8 mouse cellular contexts compared by ENCODE assay signal in genomic region chr4:46137629-46138286, GRCm38 (mm10). TPM values are rescaled to one million over a fixed set of nuclear protein-coding genes. Genes with fewer than 3 reads are reported as not detected.
DNase-seq lines count a peak whose midpoint lies in the region; ATAC-seq and TF ChIP-seq lines count a peak whose summit lies in the region.

No protein-coding gene starts in this region.

- H3K4me3 ChIP-seq in kidney, embryonic 16.5 days (ENCODE audit: low read length), result peak overlapping the region; percentile 96
- H3K4me3 ChIP-seq in forebrain, embryonic 16.5 days (replicated peaks; ENCODE audit: low read length), result peak overlapping the region; percentile 98
- peak overlapping the region; percentile 88 for H3K4me3 ChIP-seq in liver, embryonic 11.5 days (ENCODE audit: low read depth, low read length)
- H3K4me3 ChIP-seq in olfactory bulb, adult 2 months (ENCODE audit: insufficient read depth, low read depth, low read length), result peak overlapping the region; percentile 78

- no peak for TF ChIP-seq POLR2A in olfactory bulb, adult 2 months (IDR thresholded peaks at IDR 0.05; ENCODE audit: insufficient read depth, low read depth, low read length)

- H3K9me3 ChIP-seq in kidney, embryonic 16.5 days (ENCODE audit: low read length), result no peaks in the 10 kb centered on the region
- H3K9me3 ChIP-seq in forebrain, embryonic 16.5 days (ENCODE audit: control insufficient read depth, low read length), result no peaks in the 10 kb centered on the region
- no peaks in the 10 kb centered on the region for H3K9me3 ChIP-seq in liver, embryonic 11.5 days (ENCODE audit: control insufficient read depth, low read length)

- peak overlapping the region; percentile 100 for H3K27ac ChIP-seq in kidney, embryonic 16.5 days (ENCODE audit: low read length)
- peak overlapping the region; percentile 99 for H3K27ac ChIP-seq in forebrain, embryonic 16.5 days (ENCODE audit: low read length)
- peak overlapping the region; percentile 93 for H3K27ac ChIP-seq in liver, embryonic 11.5 days (ENCODE audit: low read depth, low read length)
- H3K27ac ChIP-seq in olfactory bulb, adult 2 months (ENCODE audit: insufficient read depth, low read depth, low read length), result peak overlapping the region; percentile 5; the same call in 1 of the 2 replicates

- peak overlapping the region; percentile 96 for H3K9ac ChIP-seq in kidney, embryonic 16.5 days (replicated peaks; ENCODE audit: low read length)
- peak overlapping the region; percentile 97 for H3K9ac ChIP-seq in forebrain, embryonic 16.5 days (replicated peaks; ENCODE audit: low read depth, low read length)
- peak overlapping the region; percentile 88 for H3K9ac ChIP-seq in liver, embryonic 11.5 days (ENCODE audit: low read depth, low read length)

- intact Hi-C loops in left cerebral cortex, postnatal 36 days (cut with DNase I), result loop anchor here (10.0 kb wide), 1 partner anchor 1113 kb away; no protein-coding TSS in a partner anchor

- peak overlapping the region; percentile 71 for H3K4me2 ChIP-seq in kidney, embryonic 16.5 days (replicated peaks; ENCODE audit: low read depth, low read length)
- H3K4me2 ChIP-seq in forebrain, embryonic 16.5 days (ENCODE audit: low read length), result peak overlapping the region; percentile 83
- peak overlapping the region; percentile 78 for H3K4me2 ChIP-seq in liver, embryonic 11.5 days

- in situ Hi-C loops in Patski (cut with MboI; ENCODE audit: low pct_unique_long_range_greater_than_20kb), result no loop called here

- H3K36me3 ChIP-seq in kidney, embryonic 16.5 days (ENCODE audit: insufficient read depth, low read length), result peaks cover 16% of the 10 kb centered on the region
- peaks cover 9% of the 10 kb centered on the region; the same call in 1 of the 2 replicates for H3K36me3 ChIP-seq in forebrain, embryonic 16.5 days (ENCODE audit: control insufficient read depth, insufficient read depth)
- peaks cover 14% of the 10 kb centered on the region; the same call in 1 of the 2 replicates for H3K36me3 ChIP-seq in liver, embryonic 11.5 days (ENCODE audit: control insufficient read depth, insufficient read depth, low read length)

- H3K4me1 ChIP-seq in kidney, embryonic 16.5 days (ENCODE audit: insufficient read depth, low read length), result peaks cover 28% of the 10 kb centered on the region
- peaks cover 25% of the 10 kb centered on the region for H3K4me1 ChIP-seq in forebrain, embryonic 16.5 days (replicated peaks; ENCODE audit: control insufficient read depth, insufficient read depth, low read length)
- H3K4me1 ChIP-seq in liver, embryonic 11.5 days (replicated peaks; ENCODE audit: control insufficient read depth, insufficient read depth, low read length), result peaks cover 17% of the 10 kb centered on the region
- H3K4me1 ChIP-seq in olfactory bulb, adult 2 months (ENCODE audit: control insufficient read depth, insufficient read depth, low read length), result peaks cover 4% of the 10 kb centered on the region

- ATAC-seq in kidney, embryonic 16.5 days (ENCODE audit: low FRiP score, low TSS enrichment), result peak; percentile 80
- ATAC-seq in Patski, result peak; percentile 25
- peak; percentile 72 for ATAC-seq in forebrain, embryonic 16.5 days
- peak; percentile 64 for ATAC-seq in liver, embryonic 11.5 days (replicated peaks; ENCODE audit: low FRiP score)

- CTCF ChIA-PET in Patski (lab: Charles Lee), result interaction anchor here (1.2 kb wide), 1 partner anchor 8 kb away, joined by 3 read pairs; no protein-coding TSS in a partner anchor

- no peak for DNase-seq in kidney, postnatal 25 days
- peak; percentile 13 for DNase-seq in Patski (ENCODE audit: low read depth, low spot score)
- DNase-seq in liver, embryonic 11.5 days (ENCODE audit: low spot score), result no peak
- DNase-seq in left cerebral cortex, postnatal 36 days (ENCODE audit: low spot score in 2 of 2), result no peak
- DNase-seq in cerebellum, postnatal 36 days, result no peak

- TF ChIP-seq CTCF in Patski (IDR thresholded peaks at IDR 0.05), result no peak
- TF ChIP-seq CTCF in olfactory bulb, adult 2 months (IDR thresholded peaks at IDR 0.05; ENCODE audit: insufficient read depth, low read depth, low read length), result no peak

- POLR2A ChIA-PET in Patski (lab: Charles Lee), result interaction anchor here (2.4 kb wide), 1 partner anchor 9 kb away, joined by 11 read pairs; no protein-coding TSS in a partner anchor

- no peaks in the 10 kb centered on the region for H3K27me3 ChIP-seq in kidney, embryonic 16.5 days (ENCODE audit: insufficient read depth, low read length)
- no peaks in the 10 kb centered on the region for H3K27me3 ChIP-seq in Patski
- no peaks in the 10 kb centered on the region for H3K27me3 ChIP-seq in forebrain, embryonic 16.5 days (replicated peaks; ENCODE audit: control insufficient read depth, insufficient read depth, low read length)
- H3K27me3 ChIP-seq in liver, embryonic 11.5 days (replicated peaks; ENCODE audit: control insufficient read depth, insufficient read depth, low read length), result no peaks in the 10 kb centered on the region

- WGBS in kidney, embryonic 16.5 days, result 5% methylated on average over 17 of the region's 17 CpGs
- WGBS in forebrain, embryonic 16.5 days, result 9% methylated on average over 17 of the region's 17 CpGs
- WGBS in liver, embryonic 11.5 days, result 7% methylated on average over 17 of the region's 17 CpGs
- WGBS in olfactory bulb, adult 2 months, result 6% methylated on average over 17 of the region's 17 CpGs

RNA-seq across cellular contexts. Expression of gene Ncbp1, which starts 0.7 kb away (rescaled TPM):
- 90.6 and 90.9 TPM in 2 replicates for polyA plus RNA-seq in kidney, embryonic 16.5 days (2015; fragmentation: Nextera tagmentation; extraction: Ambion mirVana)
- polyA plus RNA-seq in Patski (2021), result 51.0 TPM
- 98.8 and 107 TPM in 2 replicates for polyA plus RNA-seq in forebrain, embryonic 16.5 days (2015; fragmentation: Nextera tagmentation; extraction: Ambion mirVana)
- polyA plus RNA-seq in liver, embryonic 11.5 days (2014; fragmentation: Nextera tagmentation; extraction: Ambion mirVana), result 97.9 and 110 TPM in 2 replicates
- polyA plus RNA-seq in olfactory bulb, adult 2 months (2012; ENCODE audit: insufficient read depth, insufficient read length, low replicate concordance, missing spikeins), result not detected in 2 replicates
- total RNA-seq in left cerebral cortex, postnatal 36 days (2021), result 10 to 100 TPM; 43.3 to 49.9 TPM

RNA-seq across cellular contexts. Expression of gene Tstd2, which starts 0.7 kb away (rescaled TPM):
- polyA plus RNA-seq in kidney, embryonic 16.5 days (2015; fragmentation: Nextera tagmentation; extraction: Ambion mirVana), result 39.1 and 54.4 TPM in 2 replicates
- 17.9 TPM for polyA plus RNA-seq in Patski (2021)
- polyA plus RNA-seq in forebrain, embryonic 16.5 days (2015; fragmentation: Nextera tagmentation; extraction: Ambion mirVana), result 32.3 and 37.7 TPM in 2 replicates
- 30.8 TPM in 2 replicates for polyA plus RNA-seq in liver, embryonic 11.5 days (2014; fragmentation: Nextera tagmentation; extraction: Ambion mirVana)
- polyA plus RNA-seq in olfactory bulb, adult 2 months (2012; ENCODE audit: insufficient read depth, insufficient read length, low replicate concordance, missing spikeins), result not detected in 2 replicates
- 10 to 100 TPM; 14.3 to 21.4 TPM for total RNA-seq in left cerebral cortex, postnatal 36 days (2021)

RNA-seq across cellular contexts. Expression of gene Xpa, which starts 58.4 kb away (rescaled TPM):
- 20.7 and 21.1 TPM in 2 replicates for polyA plus RNA-seq in kidney, embryonic 16.5 days (2015; fragmentation: Nextera tagmentation; extraction: Ambion mirVana)
- 29.1 TPM for polyA plus RNA-seq in Patski (2021)
- 30.0 and 33.3 TPM in 2 replicates for polyA plus RNA-seq in forebrain, embryonic 16.5 days (2015; fragmentation: Nextera tagmentation; extraction: Ambion mirVana)
- 15.3 and 18.9 TPM in 2 replicates for polyA plus RNA-seq in liver, embryonic 11.5 days (2014; fragmentation: Nextera tagmentation; extraction: Ambion mirVana)
- polyA plus RNA-seq in olfactory bulb, adult 2 months (2012; ENCODE audit: insufficient read depth, insufficient read length, low replicate concordance, missing spikeins), result not detected in 2 replicates
- total RNA-seq in left cerebral cortex, postnatal 36 days (2021), result 10 to 100 TPM; 10.4 to 12.9 TPM

Comparison
In these comparisons a context has a peak if more than half of its experiments do, and no peak if none do; other contexts are left out.
1. ATAC-seq: peak in every context shown above with its lines; median percentile 80 in kidney, embryonic 16.5 days; 72 in forebrain, embryonic 16.5 days; 64 in liver, embryonic 11.5 days; 25 in Patski.
2. H3K27ac ChIP-seq: peak in every context shown above with its lines; median percentile 100 in kidney, embryonic 16.5 days; 99 in forebrain, embryonic 16.5 days; 93 in liver, embryonic 11.5 days; 5 in olfactory bulb, adult 2 months.